17 mouse cellular contexts compared by ENCODE assay signal in genomic region chr11:119178317-119178716, GRCm38 (mm10). TPM values are rescaled to one million over a fixed set of nuclear protein-coding genes. Genes with fewer than 3 reads are reported as not detected.
A peak's percentile ranks its signal among the peaks of the same experiment; 100 is the strongest.
DNase-seq lines count a peak whose midpoint lies in the region; ATAC-seq and TF ChIP-seq lines count a peak whose summit lies in the region.
"Had no signal": no experiment of that assay in that cellular context is flagged by ENCODE, and none has a peak within 500 bp of the region (broad histone marks: within the 10 kb centered on the region; RNA-seq: fewer than 3 reads in every experiment).

No protein-coding gene starts in this region.

- peaks cover 44% of the 10 kb centered on the region for H3K4me1 ChIP-seq in kidney, embryonic 15.5 days
- H3K4me1 ChIP-seq in hindbrain, postnatal 0 days (ENCODE audit: insufficient read depth, low read length), result peaks cover 14% of the 10 kb centered on the region; the same call in 1 of the 2 replicates
- H3K4me1 ChIP-seq in neural tube, embryonic 13.5 days (replicated peaks), result peaks cover 73% of the 10 kb centered on the region

- no peak overlapping the region for H3K9ac ChIP-seq in kidney, embryonic 15.5 days
- H3K9ac ChIP-seq in hindbrain, postnatal 0 days (replicated peaks; ENCODE audit: low read length), result no peak overlapping the region
- H3K9ac ChIP-seq in neural tube, embryonic 13.5 days, result peak overlapping the region; percentile 58; the same call in 1 of the 2 replicates
- H3K9ac ChIP-seq: embryonic facial prominence, embryonic 13.5 days; heart, embryonic 15.5 days; liver, postnatal 0 days; stomach, embryonic 15.5 days had no signal

- no peak for TF ChIP-seq CTCF in hindbrain, postnatal 0 days (IDR thresholded peaks at IDR 0.05; ENCODE audit: low read depth)

- H3K4me2 ChIP-seq in kidney, embryonic 15.5 days, result no peak overlapping the region
- H3K4me2 ChIP-seq in hindbrain, postnatal 0 days (ENCODE audit: low read depth, low read length), result no peak overlapping the region
- H3K4me2 ChIP-seq in neural tube, embryonic 13.5 days, result no peak overlapping the region
- H3K4me2 ChIP-seq: embryonic facial prominence, embryonic 13.5 days; heart, embryonic 15.5 days; stomach, embryonic 15.5 days had no signal

- peak; percentile 70 for DNase-seq in kidney, adult 11 months
- no peak for DNase-seq in hindbrain, postnatal 0 days (ENCODE audit: low spot score)
- peak; percentile 59 to 87 for DNase-seq in kidney, postnatal 25 days
- no peak for DNase-seq in layer of hippocampus, adult 18-20 months (ENCODE audit: low spot score in 2 of 2)
- DNase-seq in c-Kit-positive CD71-positive TER-119-positive erythroid progenitor cells, embryonic 14.5 days (ENCODE audit: low spot score), result no peak
- DNase-seq: adrenal gland, adult 2 months; cerebellum, adult 2 months; gastrocnemius, adult 2 months; heart, adult 18-20 months; liver, postnatal 0 days; spleen, adult 18-20 months; thymus, postnatal 14 days had no signal

- WGBS in kidney, embryonic 15.5 days, result 59% methylated on average over 8 of the region's 8 CpGs
- whole genome bisulfite sequencing in hindbrain, postnatal 0 days, result 72% methylated on average over 8 of the region's 8 CpGs
- WGBS in neural tube, embryonic 13.5 days, result 55% methylated on average over 8 of the region's 8 CpGs

- no peak overlapping the region for H3K27ac ChIP-seq in kidney, embryonic 15.5 days
- 0 out of 2 replicates have a peak overlapping the region, but pooled peaks have one; percentile 36 for H3K27ac ChIP-seq in hindbrain, postnatal 0 days
- H3K27ac ChIP-seq in neural tube, embryonic 13.5 days (replicated peaks), result peak overlapping the region; percentile 89
- H3K27ac ChIP-seq: embryonic facial prominence, embryonic 13.5 days; gastrocnemius, adult 2 months; heart, embryonic 15.5 days; stomach, embryonic 15.5 days had no signal

- no peaks in the 10 kb centered on the region for H3K36me3 ChIP-seq in kidney, embryonic 15.5 days
- no peaks in the 10 kb centered on the region for H3K36me3 ChIP-seq in hindbrain, postnatal 0 days (ENCODE audit: insufficient read depth, low read length)
- H3K36me3 ChIP-seq in neural tube, embryonic 13.5 days, result 0 out of 2 replicates have a peak, but pooled peaks cover 8% of the 10 kb centered on the region
- H3K36me3 ChIP-seq: heart, embryonic 15.5 days; stomach, embryonic 15.5 days had no signal

- H3K9me3 ChIP-seq in kidney, embryonic 15.5 days (replicated peaks), result no peaks in the 10 kb centered on the region
- no peaks in the 10 kb centered on the region for H3K9me3 ChIP-seq in hindbrain, postnatal 0 days (ENCODE audit: low read length)
- H3K9me3 ChIP-seq in neural tube, embryonic 13.5 days, result no peaks in the 10 kb centered on the region
- H3K9me3 ChIP-seq: embryonic facial prominence, embryonic 13.5 days; heart, embryonic 15.5 days; stomach, embryonic 15.5 days had no signal

- no peak overlapping the region for H3K4me3 ChIP-seq in kidney, embryonic 15.5 days (replicated peaks)
- H3K4me3 ChIP-seq in hindbrain, postnatal 0 days (ENCODE audit: low read length), result no peak overlapping the region
- no peak overlapping the region for H3K4me3 ChIP-seq in neural tube, embryonic 13.5 days
- H3K4me3 ChIP-seq: embryonic facial prominence, embryonic 13.5 days; gastrocnemius, adult 2 months; heart, embryonic 15.5 days; stomach, embryonic 15.5 days had no signal

- no peak for ATAC-seq in kidney, embryonic 15.5 days (replicated peaks; ENCODE audit: low FRiP score)
- no peak for ATAC-seq in hindbrain, postnatal 0 days
- ATAC-seq in neural tube, embryonic 13.5 days (ENCODE audit: low read depth), result no peak
- ATAC-seq: liver, postnatal 0 days had no signal

- H3K27me3 ChIP-seq in kidney, embryonic 15.5 days, result no peaks in the 10 kb centered on the region
- H3K27me3 ChIP-seq in hindbrain, postnatal 0 days (ENCODE audit: insufficient read depth, low read length), result no peaks in the 10 kb centered on the region
- H3K27me3 ChIP-seq in neural tube, embryonic 13.5 days, result no peaks in the 10 kb centered on the region
- H3K27me3 ChIP-seq: embryonic facial prominence, embryonic 13.5 days; heart, embryonic 15.5 days; stomach, embryonic 15.5 days had no signal

RNA-seq across cellular contexts. Expression of gene Tbc1d16, which starts 50.0 kb away (rescaled TPM):
- polyA plus RNA-seq in kidney, embryonic 15.5 days (2015; fragmentation: Nextera tagmentation; extraction: Ambion mirVana), result 12.8 and 15.0 TPM in 2 replicates
- total RNA-seq in hindbrain, postnatal 0 days (2014; rRNA removed), result 161 and 182 TPM in 2 replicates
- 42.1 and 43.9 TPM in 2 replicates for polyA plus RNA-seq in hindbrain, postnatal 0 days (2015; fragmentation: Nextera tagmentation; extraction: Ambion mirVana)
- 49.0 and 50.8 TPM in 2 replicates for polyA plus RNA-seq in neural tube, embryonic 13.5 days (2015; fragmentation: Nextera tagmentation; extraction: Ambion mirVana)
- 10 to 100 TPM; 37.5 to 39.9 TPM for total RNA-seq in layer of hippocampus, adult 18-20 months (2021)

RNA-seq across cellular contexts. Expression of gene Ccdc40, which starts 50.1 kb away (rescaled TPM):
- polyA plus RNA-seq in kidney, embryonic 15.5 days (2015; fragmentation: Nextera tagmentation; extraction: Ambion mirVana), result 4.6 and 6.5 TPM in 2 replicates
- total RNA-seq in hindbrain, postnatal 0 days (2014; rRNA removed), result 11.5 and 12.5 TPM in 2 replicates
- polyA plus RNA-seq in hindbrain, postnatal 0 days (2015; fragmentation: Nextera tagmentation; extraction: Ambion mirVana), result 9.7 and 10.3 TPM in 2 replicates
- polyA plus RNA-seq in neural tube, embryonic 13.5 days (2015; fragmentation: Nextera tagmentation; extraction: Ambion mirVana), result 15.7 and 15.8 TPM in 2 replicates
- 1 to 10 TPM; 2.3 to 2.7 TPM for total RNA-seq in layer of hippocampus, adult 18-20 months (2021)
- total RNA-seq: gastrocnemius, adult 2 months had no signal

Comparison
In these comparisons a context has a peak if more than half of its experiments do, and no peak if none do; other contexts are left out.
1. DNase-seq: peak in kidney, adult 11 months (single experiment) and kidney, postnatal 25 days (2 of 2); none in hindbrain, postnatal 0 days (single experiment), layer of hippocampus, adult 18-20 months (0 of 2) and c-Kit-positive CD71-positive TER-119-positive erythroid progenitor cells, embryonic 14.5 days (single experiment).